Mouse (Mus musculus): ENCODE measurements at regions not wholly inside any gene's neighbourhood (a gene's known extent, or its start where the extent isn't known, plus 50 kb on each side); places are given as distances from the start of the nearest gene placed in this dataset.

DNA sequence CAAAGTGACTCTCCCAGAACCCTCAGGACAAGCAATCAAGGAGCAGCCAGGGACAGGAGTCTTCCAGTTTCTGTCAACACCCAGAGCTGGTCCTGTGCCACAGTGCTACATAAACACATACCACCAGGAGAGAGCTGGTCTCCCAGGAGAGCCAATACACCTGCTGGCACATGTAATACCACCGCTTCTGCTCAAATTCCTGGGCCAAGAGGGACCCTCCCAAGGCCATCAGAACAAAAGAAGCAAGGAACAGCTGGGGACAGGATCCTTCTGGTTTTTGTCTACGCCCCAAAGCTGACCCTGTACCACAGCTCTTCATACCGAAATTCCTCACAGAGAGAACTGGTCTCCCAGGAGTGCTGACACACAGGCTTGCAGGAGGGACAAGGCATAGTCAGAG is 695.4 kb upstream of the Tbl1xr1 start:
- DNase-seq (ENCODE audit: low spot score): no peak

GRCm38 (mm10) chr3:21403551-21403950 is 672.9 kb upstream of the Tbl1xr1 start:
- DNase-seq (ENCODE audit: low spot score): no peak

DNA sequence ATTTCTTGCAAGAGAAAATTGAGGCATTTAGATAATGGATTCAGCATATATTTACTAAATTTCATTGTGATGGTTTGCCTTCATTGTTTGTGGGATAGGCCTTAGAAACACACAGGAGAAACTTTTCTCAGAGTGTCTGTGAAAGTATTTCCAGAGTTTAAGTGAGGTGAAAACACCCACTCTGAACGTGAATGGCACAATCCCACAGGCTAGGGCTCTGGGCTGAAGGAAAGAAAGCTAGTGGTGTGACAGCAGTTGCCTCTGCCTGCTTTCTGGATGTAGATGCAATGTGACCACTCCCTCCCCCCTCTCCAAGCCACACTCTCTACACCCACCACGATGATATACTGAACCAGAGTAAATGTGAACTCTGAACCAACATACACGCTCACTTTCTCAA is 672.4 kb upstream of the Tbl1xr1 start:
- DNase-seq (ENCODE audit: low spot score): no peak

DNA sequence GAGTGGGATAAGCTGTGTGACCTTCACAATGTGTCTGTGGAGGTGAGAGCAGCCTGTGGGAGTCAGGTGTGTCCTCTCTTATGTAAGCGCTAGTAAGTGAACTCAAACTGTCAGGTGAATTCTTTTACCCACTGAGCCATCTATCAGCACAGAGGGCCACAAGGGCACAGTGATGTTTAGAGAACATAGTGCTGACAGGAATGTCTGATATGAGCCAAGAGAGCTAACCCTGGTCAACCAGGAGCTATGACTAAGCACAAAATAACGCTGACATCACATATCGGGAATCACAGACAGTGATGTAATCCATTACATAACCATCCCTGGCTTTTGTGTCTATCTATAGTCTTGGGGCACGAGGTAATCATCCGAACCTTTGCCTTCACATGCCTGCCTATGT is 669.4 kb upstream of the Tbl1xr1 start:
- no peak for DNase-seq (ENCODE audit: low spot score)

DNA sequence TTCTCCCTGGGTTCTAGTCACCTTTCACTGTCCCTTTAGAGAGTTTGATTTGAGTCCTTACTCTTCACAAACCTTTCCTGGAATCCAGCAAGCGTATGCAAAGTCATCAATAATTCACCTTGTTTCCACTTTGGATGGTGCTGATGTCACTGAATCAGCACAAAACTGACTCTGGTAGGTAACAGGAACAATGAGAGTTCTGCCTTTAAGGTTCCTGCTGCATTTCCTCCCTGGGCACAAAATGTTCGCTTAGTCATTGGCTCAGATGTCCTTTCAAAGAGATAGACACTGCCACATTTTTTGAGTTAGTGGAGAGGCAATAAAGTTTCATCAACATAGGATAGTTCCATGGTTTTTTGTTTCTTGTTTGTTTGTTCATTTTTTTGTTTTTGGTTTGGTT is 664.4 kb upstream of the Tbl1xr1 start:
- DNase-seq (ENCODE audit: low spot score): no peak

DNA sequence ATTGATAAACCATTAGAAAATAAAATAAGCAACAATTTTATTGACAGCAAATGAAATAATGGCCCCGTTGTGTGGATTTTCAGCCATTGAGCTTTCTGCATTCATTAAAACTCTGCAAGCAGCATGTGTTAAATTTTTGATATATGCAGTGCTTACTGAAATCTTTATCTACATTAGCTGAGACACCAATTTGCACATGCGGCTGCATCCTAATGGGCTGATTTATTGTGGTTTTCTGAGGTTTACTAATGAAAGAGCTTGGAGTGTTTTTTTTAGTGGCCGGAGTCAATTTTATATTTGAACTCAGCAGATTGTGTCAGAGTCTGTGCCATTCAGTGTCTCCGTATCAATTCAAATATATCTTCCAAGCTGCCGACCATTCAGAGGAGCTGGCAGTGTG is 653.3 kb upstream of the Tbl1xr1 start:
- no peak for DNase-seq (ENCODE audit: low spot score)

- DNase-seq (ENCODE audit: low spot score): no peak
These were observed 649.9 kb upstream of the Tbl1xr1 start for GRCm38 (mm10) chr3:21426538-21426937.

- no peak for DNase-seq (ENCODE audit: low spot score)
These were observed 648.9 kb upstream of the Tbl1xr1 start for GRCm38 (mm10) chr3:21427408-21428031.

GRCm38 (mm10) chr3:21428120-21428519 is 648.3 kb upstream of the Tbl1xr1 start:
- no peak for DNase-seq (ENCODE audit: low spot score)

DNA sequence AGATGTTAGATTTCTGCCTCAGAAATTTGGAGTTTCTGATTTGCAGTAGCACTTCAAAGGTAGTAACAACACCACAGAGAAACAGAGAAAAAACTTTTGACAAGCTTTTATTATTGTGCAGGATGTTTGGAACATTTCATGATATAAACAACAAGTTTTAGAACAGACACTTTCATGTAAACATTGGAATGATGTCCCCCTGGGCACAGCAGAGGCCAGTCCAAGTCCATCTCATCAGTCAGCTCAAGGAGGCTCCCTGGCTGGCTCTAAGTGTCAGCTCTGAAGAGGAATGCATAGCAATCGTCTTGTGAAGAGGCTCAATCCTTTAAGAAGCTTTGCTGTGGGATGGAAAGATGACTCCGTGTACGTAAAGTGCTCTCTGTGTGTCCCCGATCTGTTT is 612.2 kb upstream of the Tbl1xr1 start:
- DNase-seq (ENCODE audit: low spot score): no peak

- DNase-seq (ENCODE audit: low spot score): no peak
These were observed 610.3 kb upstream of the Tbl1xr1 start for GRCm38 (mm10) chr3:21466113-21466645.

GRCm38 (mm10) chr3:21477366-21477765 is 599.1 kb upstream of the Tbl1xr1 start:
- DNase-seq (ENCODE audit: low spot score): no peak

DNA sequence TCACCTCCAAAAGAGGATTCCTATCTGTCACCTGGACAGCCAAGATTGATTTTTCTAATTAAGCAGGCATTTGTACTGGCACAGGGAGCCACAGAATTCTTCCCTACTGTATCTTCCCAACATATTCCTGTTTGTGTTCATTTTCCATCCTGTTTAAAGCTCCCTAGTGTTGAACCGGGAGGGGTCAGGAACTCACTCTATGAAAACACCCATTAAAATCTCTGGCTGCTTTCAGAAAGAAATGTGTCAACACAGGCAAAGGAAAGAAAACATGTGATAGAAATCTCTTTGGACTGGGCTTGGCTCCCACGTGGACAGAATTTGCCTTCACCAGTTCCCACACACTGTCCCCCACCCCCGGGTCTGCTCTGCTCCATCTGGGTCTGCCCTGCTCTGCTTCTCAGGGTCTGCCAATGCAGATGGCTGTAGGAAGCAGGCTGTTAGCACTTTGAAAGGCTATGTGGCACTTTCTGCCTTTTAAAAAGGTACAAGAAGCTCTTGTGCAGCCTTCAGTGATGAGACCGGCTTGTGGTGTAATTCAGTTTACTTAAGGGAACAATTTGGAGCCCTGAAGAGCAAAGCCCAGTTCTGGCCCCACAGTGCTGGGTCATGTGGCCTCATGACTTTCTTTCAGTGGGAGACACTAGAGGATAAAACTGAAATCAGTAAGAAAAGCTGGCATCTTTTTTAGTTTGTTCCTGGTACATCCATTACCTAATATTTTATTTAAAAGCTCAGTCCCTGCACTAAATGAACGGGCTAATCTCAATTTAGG is 597.2 kb upstream of the Tbl1xr1 start:
- DNase-seq (ENCODE audit: low spot score): no peak

GRCm38 (mm10) chr3:21479846-21480245 is 596.6 kb upstream of the Tbl1xr1 start:
- DNase-seq (ENCODE audit: low spot score): no peak

DNA sequence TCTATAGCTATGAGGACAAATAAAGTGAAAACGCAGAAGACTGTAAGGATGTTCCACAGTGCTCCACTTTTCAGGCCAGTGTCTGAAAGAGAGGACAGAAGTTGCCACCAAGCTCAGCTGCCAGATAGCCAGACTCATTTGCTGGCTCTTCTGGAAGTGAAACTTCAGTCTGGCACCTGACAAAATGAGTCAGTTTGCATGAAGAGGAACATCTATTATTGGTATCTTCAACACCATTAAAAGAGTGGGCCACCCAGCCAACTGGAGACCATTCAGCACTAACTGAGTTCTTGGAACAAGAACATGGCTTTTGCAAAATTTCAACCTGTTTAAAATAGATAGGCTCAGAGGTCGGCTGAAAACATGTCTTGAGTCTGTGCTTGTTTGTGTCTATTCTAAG is 592.4 kb upstream of the Tbl1xr1 start:
- no peak for DNase-seq (ENCODE audit: low spot score)

- no peak for DNase-seq (ENCODE audit: low spot score)
These were observed 591.0 kb upstream of the Tbl1xr1 start for GRCm38 (mm10) chr3:21485454-21485853.

DNA sequence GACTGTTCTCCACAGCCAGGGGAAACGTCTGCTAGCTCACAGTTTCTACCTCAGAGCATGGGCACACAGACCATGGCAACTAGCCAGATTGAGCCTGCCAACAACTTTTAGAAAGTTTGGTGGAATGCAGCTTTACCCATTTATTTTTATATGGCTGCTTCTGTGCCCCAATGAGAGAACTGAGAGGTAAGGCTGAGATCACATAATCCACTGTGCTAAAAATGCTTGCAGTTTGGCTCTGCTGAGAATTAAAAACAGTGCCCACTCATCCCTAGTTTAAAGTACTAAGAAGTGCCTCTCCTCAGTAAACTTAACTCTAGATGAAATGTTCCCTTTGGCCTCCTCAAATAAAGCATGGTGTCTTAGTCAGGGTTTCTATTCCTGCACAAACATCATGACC is 586.9 kb upstream of the Tbl1xr1 start:
- no peak for DNase-seq (ENCODE audit: low spot score)

GRCm38 (mm10) chr3:21492413-21492812 is 584.0 kb upstream of the Tbl1xr1 start:
- no peak for DNase-seq (ENCODE audit: low spot score)

DNA sequence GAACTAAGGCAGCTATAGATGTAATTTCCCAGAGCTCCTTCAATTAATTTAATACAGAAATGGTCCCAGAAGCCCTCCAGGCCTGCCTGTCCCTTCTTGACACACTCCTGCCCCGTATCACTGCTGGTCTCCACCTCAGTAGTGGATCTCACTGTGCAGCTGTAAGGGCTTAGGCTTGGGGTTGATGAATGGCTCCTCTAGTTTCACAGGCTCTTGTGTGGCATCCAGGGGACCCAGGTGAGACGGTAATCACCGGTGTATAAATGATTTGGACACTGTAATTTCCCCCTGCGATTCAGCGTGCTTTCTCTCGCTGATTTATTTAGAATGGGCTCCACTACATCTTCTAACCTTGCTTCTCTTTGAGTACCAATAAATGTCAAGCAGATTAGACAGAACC is 583.1 kb upstream of the Tbl1xr1 start:
- no peak for DNase-seq (ENCODE audit: low spot score)

DNA sequence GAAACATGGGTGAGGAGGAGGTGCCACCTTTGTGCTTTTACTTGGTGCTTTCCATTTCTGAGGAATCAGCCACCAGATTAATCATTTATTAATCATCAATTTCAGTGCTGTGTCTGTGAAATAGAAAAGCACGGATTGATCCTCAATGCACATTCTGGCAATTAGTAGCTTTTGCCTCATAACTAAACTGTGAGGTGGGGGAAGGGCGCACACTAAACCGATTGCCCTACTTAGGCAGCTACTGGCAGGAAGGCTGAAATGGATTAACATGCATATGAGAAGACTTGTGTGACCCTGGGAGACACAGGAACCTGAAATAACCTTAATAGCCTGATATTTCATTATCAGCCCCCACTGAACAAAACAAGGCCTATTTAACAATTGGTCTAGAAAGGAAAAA is 581.5 kb upstream of the Tbl1xr1 start:
- no peak for DNase-seq (ENCODE audit: low spot score)

DNA sequence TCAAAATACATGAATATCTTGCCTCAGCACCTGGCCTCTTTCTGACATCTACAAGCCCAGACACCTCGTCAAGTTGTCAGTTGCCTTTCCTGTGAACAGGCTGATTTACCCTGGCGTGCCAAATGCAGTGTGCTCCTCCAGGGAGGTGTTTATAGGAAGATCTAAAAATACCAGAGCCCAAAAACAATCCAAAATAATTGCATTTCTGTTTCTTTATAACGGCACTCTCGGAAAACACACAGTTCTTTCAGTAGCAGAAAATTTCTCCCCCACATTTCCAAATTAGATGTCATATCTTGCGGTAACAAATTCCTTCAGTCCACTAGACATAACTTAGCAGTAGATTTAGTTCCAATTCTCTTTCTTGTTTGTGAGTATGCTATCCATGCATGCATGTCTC is 580.8 kb upstream of the Tbl1xr1 start:
- no peak for DNase-seq (ENCODE audit: low spot score)

- DNase-seq (ENCODE audit: low spot score): no peak
These were observed 580.3 kb upstream of the Tbl1xr1 start for GRCm38 (mm10) chr3:21496166-21496565.

- DNase-seq (ENCODE audit: low spot score): no peak
These were observed 579.4 kb upstream of the Tbl1xr1 start for GRCm38 (mm10) chr3:21497011-21497410.

DNA sequence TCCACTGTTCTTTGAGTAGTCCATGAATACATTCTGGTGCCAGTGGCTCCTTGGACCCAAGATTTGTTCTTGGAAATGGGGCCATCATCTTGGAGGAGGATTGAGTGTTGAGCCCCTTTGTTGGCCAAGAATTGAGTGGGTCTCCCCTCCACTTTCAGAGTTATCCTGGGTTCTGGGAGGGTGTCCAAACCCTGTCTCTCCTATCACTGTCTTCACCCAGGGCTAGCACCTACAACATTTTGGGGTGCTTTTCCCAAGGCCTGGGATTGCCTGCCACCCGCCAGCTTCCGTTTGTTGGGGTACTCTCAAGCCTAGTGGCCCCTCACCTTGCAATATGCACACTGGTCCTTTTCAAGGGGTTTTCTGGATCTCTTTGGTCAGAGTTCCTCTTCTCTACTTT is 568.8 kb upstream of the Tbl1xr1 start:
- DNase-seq (ENCODE audit: low spot score): no peak
